Mouse (Mus musculus): ENCODE results near the gene Skap2.

GRCm38 (mm10) chr6:51890356-51890755 lies 122.0 kb downstream of the Skap2 start:
- TF ChIP-seq POLR2A (IDR thresholded peaks at IDR 0.05; ENCODE audit: control insufficient read depth, extremely low read depth, insufficient read depth, low read length, poor library complexity) (no peak), CTCF (IDR thresholded peaks at IDR 0.05; ENCODE audit: borderline replicate concordance, control insufficient read depth, extremely low read depth, insufficient read depth, low read length, poor library complexity) (no peak)

Data from thymus, adult 2 months (tissue).